Mouse (Mus musculus) forebrain, postnatal 0 days (tissue): Measurements from ENCODE around the gene Gm7879. TPM values are rescaled to one million over a fixed set of nuclear protein-coding genes. Genes with fewer than 3 reads are reported as not detected.

Source experiments
- ATAC-seq: fragments of 200-750 bp; cut with Nextera tagmentation; 2 replicates; pipeline ENCODE4 v1.8.0; 2017; ENCODE audit warnings: mild to moderate bottlenecking, moderate library complexity
- DNase-seq: peaks from one replicate; pipeline ENCODE4 v3.0.0-alpha.2; 2015
- H3K27ac ChIP-seq: fragments of 300-500 bp; sonication (generic); 2 replicates; pipeline ENCODE4 v1.5.1; 2014; ENCODE audit warnings: low read depth, mild to moderate bottlenecking, antibody characterized with exemption, low read length, moderate library complexity, mixed read lengths
- H3K27me3 ChIP-seq: fragments of 300-500 bp; sonication (generic); 2 replicates; pipeline ENCODE4 v1.6.1; 2014; ENCODE audit warnings: mild to moderate bottlenecking, low read length, mixed read lengths; ENCODE audit not compliant: insufficient read depth
- H3K36me3 ChIP-seq: fragments of 300-500 bp; sonication (generic); 2 replicates; pipeline ENCODE4 v1.6.1; 2014; ENCODE audit warnings: mild to moderate bottlenecking, moderate library complexity; ENCODE audit not compliant: insufficient read depth
- H3K4me1 ChIP-seq: fragments of 300-500 bp; sonication (generic); 2 replicates; pipeline ENCODE4 v1.6.1; 2014; ENCODE audit warnings: antibody characterized with exemption; ENCODE audit not compliant: insufficient read depth
- H3K4me2 ChIP-seq: fragments of 300-500 bp; sonication (generic); 2 replicates; pipeline ENCODE4 v1.6.1; 2014; ENCODE audit warnings: low read depth, mild to moderate bottlenecking, moderate library complexity
- H3K4me3 ChIP-seq: fragments of 300-500 bp; sonication (generic); 2 replicates; pipeline ENCODE4 v1.5.1; 2014; ENCODE audit warnings: low read depth, low read length, mixed read lengths
- H3K9ac ChIP-seq: fragments of 300-500 bp; sonication (generic); 2 replicates; pipeline ENCODE4 v1.6.1; 2014; ENCODE audit warnings: mild to moderate bottlenecking
- H3K9me3 ChIP-seq: fragments of 300-500 bp; sonication (generic); 2 replicates; pipeline ENCODE4 v1.6.1; 2016; ENCODE audit warnings: low read length
- CTCF ChIP-seq: sonication (generic); IDR thresholded peaks from 2 replicates; pipeline ENCODE4 v1.5.1; 2016; ENCODE audit warnings: antibody characterized with exemption, control low read depth, low read depth
- WGBS: fragments of 180-500 bp; shearing (Covaris S2); extraction: QIAGEN DNeasy Blood & Tissue Kit; methylation state at CpG from one replicate; pipeline ENCODE4 v1.1.7; 2014; 5-methylcytosine and 5-hydroxymethylcytosine counted together
- polyA plus RNA-seq: library from polyadenylated mRNA; unstranded; fragments of >200 nt; fragmentation: Nextera tagmentation; extraction: Ambion mirVana; gene quantifications from 2 replicates; pipeline ENCODE4 v1.2.1, GENCODE M21; 2015
- total RNA-seq: library from RNA; depleted of rRNA; stranded (reverse); fragments of >200 nt; gene quantifications from 2 replicates; pipeline ENCODE4 v1.2.3, GENCODE M21; 2014

Gm7879 gene
- total and polyA plus RNA-seq, 2 experiments from 2014 or later, result not detected

DNA sequence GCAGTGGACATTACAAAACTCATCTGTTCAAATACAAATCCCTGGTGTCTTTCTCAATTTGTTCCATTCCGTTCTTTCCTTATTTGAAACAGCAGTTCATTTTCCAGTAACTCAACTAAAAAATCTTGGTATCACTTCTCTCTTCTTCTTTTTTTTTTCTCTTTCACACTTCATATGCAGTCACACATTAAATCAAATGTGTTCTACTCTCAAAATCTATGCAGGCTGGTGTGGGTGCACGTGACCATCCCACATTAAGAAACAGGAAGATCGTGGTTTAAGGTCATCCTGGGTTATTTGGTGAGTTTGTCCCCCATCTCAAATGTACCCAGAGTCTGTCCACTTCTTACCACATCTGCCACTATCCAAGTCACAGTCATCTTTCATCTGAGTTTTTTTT lies 30.9 kb upstream of the Gm7879 start:
- Histone ChIP-seq H3K27me3 (no peaks in the 10 kb centered on the region), H3K9ac (no peak overlapping the region), H3K36me3 (no peaks in the 10 kb centered on the region), H3K4me1 (no peaks in the 10 kb centered on the region), H3K27ac (no peak overlapping the region), H3K4me3 (no peak overlapping the region), H3K9me3 (no peaks in the 10 kb centered on the region), H3K4me2 (no peak overlapping the region)
- DNase-seq (no peak), ATAC-seq (no peak)
- TF ChIP-seq CTCF, result no peak
- 82% methylated on average over 3 of the region's 3 CpGs for WGBS

- no peaks in the 10 kb centered on the region for H3K4me1 ChIP-seq
- no peak overlapping the region for H3K4me2 ChIP-seq
- DNase-seq (no peak), ATAC-seq (no peak)
- no peaks in the 10 kb centered on the region for H3K9me3 ChIP-seq
- 24% methylated on average over 3 of the region's 3 CpGs for WGBS
- H3K36me3 ChIP-seq, result no peaks in the 10 kb centered on the region
- no peaks in the 10 kb centered on the region for H3K27me3 ChIP-seq
- H3K27ac ChIP-seq, result no peak overlapping the region
- no peak for TF ChIP-seq CTCF
- no peak overlapping the region for H3K4me3 ChIP-seq
- no peak overlapping the region for H3K9ac ChIP-seq
Observed at GRCm38 (mm10) chr5:43885060-43885820, 27.7 kb upstream of the Gm7879 start.

- peak; percentile 58 for TF ChIP-seq CTCF
- ATAC-seq, result no peak
- Histone ChIP-seq H3K4me1 (no peaks in the 10 kb centered on the region), H3K27ac (no peak overlapping the region), H3K36me3 (no peaks in the 10 kb centered on the region), H3K27me3 (no peaks in the 10 kb centered on the region), H3K9me3 (no peaks in the 10 kb centered on the region), H3K9ac (no peak overlapping the region), H3K4me3 (no peak overlapping the region), H3K4me2 (no peak overlapping the region)
- WGBS, result 36% methylated on average over 1 of the region's 1 CpGs
- DNase-seq, result peak; percentile 36
Observed at GRCm38 (mm10) chr5:43892386-43892785, 20.6 kb upstream of the Gm7879 start.

DNA sequence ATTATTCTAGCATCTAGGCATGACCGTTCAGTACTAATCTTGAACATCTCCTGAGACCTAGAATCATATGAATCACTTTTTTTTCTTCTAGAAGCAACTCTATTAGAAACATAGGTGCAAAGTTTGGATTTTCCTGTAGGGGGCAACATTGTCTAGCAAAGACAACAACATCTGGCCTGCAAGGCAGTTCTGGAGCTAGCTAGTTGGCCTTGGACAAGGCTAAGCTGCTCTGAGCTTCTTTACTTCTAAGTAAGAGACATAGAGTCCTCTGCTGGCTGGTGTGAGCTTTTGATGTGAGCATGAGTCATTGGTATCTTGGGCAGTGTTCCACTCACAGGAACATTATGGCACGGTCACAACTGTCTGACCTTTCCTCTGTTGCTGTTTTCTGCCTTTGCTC lies 18.8 kb upstream of the Gm7879 start:
- 66% methylated on average over 2 of the region's 2 CpGs for WGBS
- Histone ChIP-seq H3K36me3 (no peaks in the 10 kb centered on the region), H3K9me3 (no peaks in the 10 kb centered on the region), H3K27ac (no peak overlapping the region), H3K9ac (no peak overlapping the region), H3K4me1 (no peaks in the 10 kb centered on the region), H3K4me3 (no peak overlapping the region), H3K4me2 (no peak overlapping the region), H3K27me3 (no peaks in the 10 kb centered on the region)
- DNase-seq (peak; percentile 27), ATAC-seq (no peak)
- TF ChIP-seq CTCF, result peak; percentile 40

- no peaks in the 10 kb centered on the region for H3K4me1 ChIP-seq
- TF ChIP-seq CTCF, result no peak
- no peaks in the 10 kb centered on the region for H3K27me3 ChIP-seq
- ATAC-seq (no peak), DNase-seq (no peak)
- H3K9me3 ChIP-seq, result no peaks in the 10 kb centered on the region
- H3K9ac ChIP-seq, result no peak overlapping the region
- H3K4me3 ChIP-seq, result no peak overlapping the region
- H3K36me3 ChIP-seq, result no peaks in the 10 kb centered on the region
- WGBS, result 77% methylated on average over 3 of the region's 3 CpGs
- H3K27ac ChIP-seq, result no peak overlapping the region
- H3K4me2 ChIP-seq, result no peak overlapping the region
Observed at GRCm38 (mm10) chr5:43895931-43896330, 17.0 kb upstream of the Gm7879 start.

- Histone ChIP-seq H3K4me3 (no peak overlapping the region), H3K4me1 (no peaks in the 10 kb centered on the region), H3K4me2 (no peak overlapping the region), H3K27ac (no peak overlapping the region), H3K9me3 (no peaks in the 10 kb centered on the region), H3K9ac (no peak overlapping the region), H3K27me3 (no peaks in the 10 kb centered on the region), H3K36me3 (no peaks in the 10 kb centered on the region)
- no peak for ATAC-seq
- no peak for TF ChIP-seq CTCF
- WGBS, result 92% methylated on average over 3 of the region's 3 CpGs
- no peak for DNase-seq
Observed at GRCm38 (mm10) chr5:43904685-43905084, 8.3 kb upstream of the Gm7879 start.

- no peaks in the 10 kb centered on the region for H3K27me3 ChIP-seq
- ATAC-seq (no peak), DNase-seq (no peak)
- H3K36me3 ChIP-seq, result no peaks in the 10 kb centered on the region
- no peak overlapping the region for H3K4me2 ChIP-seq
- no peak for TF ChIP-seq CTCF
- WGBS, result 69% methylated on average over 9 of the region's 9 CpGs
- no peak overlapping the region for H3K9ac ChIP-seq
- no peak overlapping the region for H3K4me3 ChIP-seq
- no peaks in the 10 kb centered on the region for H3K9me3 ChIP-seq
- H3K27ac ChIP-seq, result no peak overlapping the region
- no peaks in the 10 kb centered on the region for H3K4me1 ChIP-seq
Observed at GRCm38 (mm10) chr5:43909213-43909612, 3.7 kb upstream of the Gm7879 start.
